Mouse (Mus musculus) CH12.LX (cell line): ENCODE data around the gene Ube2q1. TPM values are rescaled to one million over a fixed set of nuclear protein-coding genes. Genes with fewer than 3 reads are reported as not detected.

Source experiments
- DNase-seq: peaks from one replicate; pipeline ENCODE4 v3.0.0-alpha.2; 2013; ENCODE audit errors: extremely low read depth
- H3K27ac ChIP-seq: 2 replicates; pipeline ENCODE4 v1.5.1; 2012; ENCODE audit warnings: low read depth, mild to moderate bottlenecking, control low read depth, moderate library complexity; ENCODE audit not compliant: insufficient read depth
- H3K27me3 ChIP-seq: replicated peaks from 2 replicates; pipeline ENCODE3; 2012; ENCODE audit warnings: inconsistent platforms
- H3K36me3 ChIP-seq, 2 experiments: replicated peaks in 1 of 2; 2 replicates each; pipeline versions ENCODE3 to v1.6.1; 2012; ENCODE audit warnings: inconsistent platforms in 1 of 2, low read length in 1 of 2, mild to moderate bottlenecking in 1 of 2, mixed read lengths in 1 of 2, moderate library complexity in 1 of 2; ENCODE audit not compliant: control insufficient read depth in 1 of 2, insufficient read depth in 1 of 2
- H3K4me1 ChIP-seq, 2 experiments: 2 replicates each; pipeline ENCODE4 v1.6.1; 2012; ENCODE audit warnings: inconsistent platforms in 1 of 2, moderate library complexity in 1 of 2; ENCODE audit not compliant: insufficient read depth in 2 of 2, control insufficient read depth in 1 of 2
- H3K4me2 ChIP-seq: 2 replicates; pipeline ENCODE4 v1.6.1; 2012; ENCODE audit warnings: low read depth, mild to moderate bottlenecking, control low read depth; ENCODE audit not compliant: poor library complexity, insufficient read depth, severe bottlenecking
- H3K4me3 ChIP-seq, 3 experiments: fragments of 150-350 bp in 1 of 3; sonication (generic) in 1 of 3; replicated peaks in 1 of 3; 2 replicates each; pipeline versions ENCODE3 to v1.5.1; 2011 to 2012; ENCODE audit warnings: low read depth in 2 of 3, low read length in 2 of 3, mild to moderate bottlenecking in 2 of 3, moderate library complexity in 2 of 3, control low read depth in 1 of 3, improper control_type of control experiment in 1 of 3, inconsistent platforms in 1 of 3, mixed read lengths in 1 of 3; ENCODE audit not compliant: poor library complexity in 1 of 3
- H3K79me2 ChIP-seq: replicated peaks from 2 replicates; pipeline ENCODE4 v1.6.1; 2012; ENCODE audit warnings: mild to moderate bottlenecking, moderate library complexity; ENCODE audit not compliant: control insufficient read depth, poor library complexity, insufficient read depth, severe bottlenecking; ENCODE audit errors: extremely low read depth
- H3K9ac ChIP-seq: 2 replicates; pipeline ENCODE4 v1.6.1; 2012; ENCODE audit warnings: low read depth, mild to moderate bottlenecking, control low read depth, moderate library complexity; ENCODE audit not compliant: insufficient read depth
- H3K9me3 ChIP-seq: replicated peaks from 2 replicates; pipeline ENCODE3; 2012; ENCODE audit warnings: low read length, inconsistent platforms, mixed read lengths
- CHD2 ChIP-seq: IDR thresholded peaks from 2 replicates; pipeline ENCODE4 v1.6.1; 2011; ENCODE audit warnings: low read length, improper control_type of control experiment
- E2F4 ChIP-seq: IDR thresholded peaks from 2 replicates; pipeline ENCODE4 v1.6.1; 2011; ENCODE audit warnings: low read depth, low read length, improper control_type of control experiment; ENCODE audit not compliant: insufficient replicate concordance
- EP300 ChIP-seq: IDR thresholded peaks from 2 replicates; pipeline ENCODE4 v1.6.1; 2011; ENCODE audit warnings: low read length, improper control_type of control experiment
- ETS1 ChIP-seq: conservative IDR thresholded peaks from 2 replicates; pipeline ENCODE4 v1.6.1; 2012; ENCODE audit warnings: low read depth, mild to moderate bottlenecking, inconsistent platforms, low read length, improper control_type of control experiment, moderate library complexity
- IRF4 ChIP-seq: IDR thresholded peaks from 2 replicates; pipeline ENCODE4 v1.6.1; 2014; ENCODE audit warnings: low read depth, mild to moderate bottlenecking, inconsistent platforms, low read length, improper control_type of control experiment
- JUN ChIP-seq: IDR thresholded peaks from 2 replicates; pipeline ENCODE4 v1.6.1; 2011; ENCODE audit warnings: low read depth, mild to moderate bottlenecking, low read length, improper control_type of control experiment, moderate library complexity; ENCODE audit not compliant: insufficient read depth
- JUND ChIP-seq: conservative IDR thresholded peaks from 2 replicates; pipeline ENCODE4 v1.6.1; 2011; ENCODE audit warnings: low read depth, low read length, improper control_type of control experiment
- MAZ ChIP-seq: IDR thresholded peaks from 2 replicates; pipeline ENCODE4 v1.6.1; 2012; ENCODE audit warnings: low read depth, mild to moderate bottlenecking, inconsistent platforms, low read length, improper control_type of control experiment, moderate library complexity
- MEF2A ChIP-seq: IDR thresholded peaks from 2 replicates; pipeline ENCODE4 v1.6.1; 2014; ENCODE audit warnings: low read depth, mild to moderate bottlenecking, inconsistent platforms, low read length, improper control_type of control experiment, borderline replicate concordance
- NRF1 ChIP-seq: IDR thresholded peaks from 2 replicates; pipeline ENCODE4 v1.6.1; 2014; ENCODE audit warnings: low read depth, mild to moderate bottlenecking, inconsistent platforms, low read length, improper control_type of control experiment, moderate library complexity
- PAX5 ChIP-seq: IDR thresholded peaks from 2 replicates; pipeline ENCODE4 v1.6.1; 2012; ENCODE audit warnings: low read length, inconsistent platforms, mixed read lengths
- POLR2A ChIP-seq: IDR thresholded peaks from 2 replicates; pipeline ENCODE4 v1.6.1; 2011; ENCODE audit warnings: low read depth, mild to moderate bottlenecking, improper control_type of control experiment, low read length
- RAD21 ChIP-seq: IDR thresholded peaks from 2 replicates; pipeline ENCODE4 v1.6.1; 2011; ENCODE audit warnings: low read depth, mild to moderate bottlenecking, low read length, improper control_type of control experiment, moderate library complexity
- SIN3A ChIP-seq: IDR thresholded peaks from 2 replicates; pipeline ENCODE4 v1.6.1; 2012; ENCODE audit warnings: low read length, improper control_type of control experiment, inconsistent platforms
- TBP ChIP-seq: conservative IDR thresholded peaks from 2 replicates; pipeline ENCODE4 v1.6.1; 2011; ENCODE audit warnings: low read depth, low read length, improper control_type of control experiment
- USF1 ChIP-seq: IDR thresholded peaks from 2 replicates; pipeline ENCODE4 v1.6.1; 2014; ENCODE audit warnings: low read depth, mild to moderate bottlenecking, inconsistent platforms, low read length, improper control_type of control experiment
- USF2 ChIP-seq: conservative IDR thresholded peaks from 2 replicates; pipeline ENCODE4 v1.6.1; 2011; ENCODE audit warnings: low read depth, low read length, improper control_type of control experiment
- ZC3H11A ChIP-seq: IDR thresholded peaks from 2 replicates; pipeline ENCODE4 v1.6.1; 2012; ENCODE audit warnings: low read depth, mild to moderate bottlenecking, inconsistent platforms, low read length, improper control_type of control experiment
- ZKSCAN1 ChIP-seq: IDR thresholded peaks from 2 replicates; pipeline ENCODE4 v1.6.1; 2012; ENCODE audit warnings: low read depth, inconsistent platforms, low read length, improper control_type of control experiment, borderline replicate concordance
- ZNF384 ChIP-seq: IDR thresholded peaks from 2 replicates; pipeline ENCODE4 v1.6.1; 2012; ENCODE audit warnings: low read depth, low read length, improper control_type of control experiment, inconsistent platforms
- dilution Hi-C: fragments of 300-500 bp; cut with MboI; formaldehyde crosslinking; loops from 2 replicates; pipeline ENCODE4 v1.14.3; 2020; ENCODE audit warnings: low sequenced_read_pairs; ENCODE audit not compliant: extremely low pct_unique_long_range_greater_than_20kb, extremely low pct_ligation_motif_present
- in situ Hi-C: fragments of 300-500 bp; cut with MboI; formaldehyde crosslinking; loops from 3 replicates; pipeline ENCODE4 v1.14.3; 2019; ENCODE audit warnings: low sequenced_read_pairs, low pct_ligation_motif_present, low pct_unique_long_range_greater_than_20kb, mixed read lengths
- polyA plus RNA-seq: library from polyadenylated mRNA; unstranded; fragments of >175 nt; gene quantifications from 2 replicates; pipeline ENCODE4 v1.2.1, GENCODE M21; 2012; ENCODE audit warnings: low read depth; ENCODE audit not compliant: insufficient read length
- total RNA-seq, 2 experiments: library from RNA; depleted of rRNA; stranded (reverse); fragments of 300-350 nt in 1 of 2; fragments of >200 nt in 1 of 2; gene quantifications; 2 replicates each; pipeline ENCODE4 v1.2.3; 2012 to 2014

Gene Ube2q1
- total and polyA plus RNA-seq, 3 experiments: 35.4 to 88.8 (median 59.4) TPM

- H3K4me1 ChIP-seq: peaks cover 8 to 16% of the 10 kb centered on the region in 2 experiments
- H3K36me3 ChIP-seq: no peaks in the 10 kb centered on the region
- no peak for TF ChIP-seq JUN
- TF ChIP-seq NRF1: no peak
- TF ChIP-seq ZNF384: no peak
- no peak for TF ChIP-seq SIN3A
- no peak for TF ChIP-seq TBP
- no peak for TF ChIP-seq POLR2A
- no peak for TF ChIP-seq PAX5
- TF ChIP-seq E2F4: no peak
- no peak for TF ChIP-seq ZC3H11A
- TF ChIP-seq RAD21: no peak
- TF ChIP-seq IRF4: no peak
- TF ChIP-seq USF2: no peak
- TF ChIP-seq USF1: no peak
- no peak for TF ChIP-seq MAZ
- TF ChIP-seq ZKSCAN1: no peak
- TF ChIP-seq ETS1: no peak
- no peak for TF ChIP-seq EP300
- no peak for TF ChIP-seq MEF2A
- H3K9me3 ChIP-seq: no peaks in the 10 kb centered on the region
- no peak for DNase-seq
- dilution Hi-C loops: no loop called here
- H3K27ac ChIP-seq: no peak overlapping the region
- H3K79me2 ChIP-seq: no peaks in the 10 kb centered on the region
- in situ Hi-C loops: no loop called here
- no peak overlapping the region for H3K4me2 ChIP-seq
- H3K9ac ChIP-seq: no peak overlapping the region
- no peak overlapping the region for H3K4me3 ChIP-seq
- H3K27me3 ChIP-seq: no peaks in the 10 kb centered on the region
These were observed 33.8 kb downstream of the Ube2q1 start for GRCm38 (mm10) chr3:89807171-89807570.

GRCm38 (mm10) chr3:89807881-89808280 is 34.5 kb downstream of the Ube2q1 start:
- DNase-seq: no peak
- Histone ChIP-seq H3K9ac (no peak overlapping the region), H3K4me1 (peaks cover 6 to 10% of the 10 kb centered on the region in 2 experiments; a peak in 3 of 4 replicates), H3K9me3 (no peaks in the 10 kb centered on the region), H3K27ac (no peak overlapping the region; the same call in 1 of the 2 replicates), H3K4me3 (no peak overlapping the region), H3K79me2 (no peaks in the 10 kb centered on the region), H3K4me2 (no peak overlapping the region), H3K36me3 (no peaks in the 10 kb centered on the region), H3K27me3 (peaks cover 3% of the 10 kb centered on the region)
- dilution Hi-C loops (no loop called here), in situ Hi-C loops (no loop called here)
- TF ChIP-seq EP300 (no peak), PAX5 (no peak), MAZ (no peak), MEF2A (no peak), CHD2 (no peak), JUND (no peak), ZC3H11A (no peak)
